Mouse (Mus musculus) forebrain, embryonic 13.5 days (tissue): Measurements from ENCODE around the gene Rgcc. TPM values are rescaled to one million over a fixed set of nuclear protein-coding genes. Genes with fewer than 3 reads are reported as not detected.

Experiments
- ATAC-seq: fragments of 200-750 bp; cut with Nextera tagmentation; 2 replicates; pipeline ENCODE4 v1.8.0; 2017
- H3K27ac ChIP-seq: fragments of 300-500 bp; sonication (generic); 2 replicates; pipeline ENCODE4 v1.5.1; 2015; ENCODE audit warnings: inconsistent platforms, mild to moderate bottlenecking, moderate library complexity
- H3K27me3 ChIP-seq: fragments of 300-500 bp; sonication (generic); 2 replicates; pipeline ENCODE4 v1.6.1; 2015; ENCODE audit warnings: mild to moderate bottlenecking, inconsistent platforms
- H3K36me3 ChIP-seq: fragments of 300-500 bp; sonication (generic); 2 replicates; pipeline ENCODE4 v1.6.1; 2015; ENCODE audit warnings: mild to moderate bottlenecking, inconsistent platforms; ENCODE audit not compliant: poor library complexity, severe bottlenecking
- H3K4me1 ChIP-seq: fragments of 300-500 bp; sonication (generic); 2 replicates; pipeline ENCODE4 v1.6.1; 2015; ENCODE audit warnings: inconsistent platforms
- H3K4me2 ChIP-seq: fragments of 300-500 bp; sonication (generic); 2 replicates; pipeline ENCODE4 v1.6.1; 2015; ENCODE audit warnings: inconsistent platforms, mild to moderate bottlenecking, moderate library complexity
- H3K4me3 ChIP-seq: fragments of 300-500 bp; sonication (generic); 2 replicates; pipeline ENCODE4 v1.5.1; 2015; ENCODE audit warnings: mild to moderate bottlenecking, inconsistent platforms
- H3K9ac ChIP-seq: fragments of 300-500 bp; sonication (generic); 2 replicates; pipeline ENCODE4 v1.6.1; 2015; ENCODE audit warnings: mild to moderate bottlenecking, inconsistent platforms
- H3K9me3 ChIP-seq: fragments of 300-500 bp; sonication (generic); replicated peaks from 2 replicates; pipeline ENCODE4 v1.6.1; 2016; ENCODE audit warnings: inconsistent platforms
- WGBS: fragments of 180-500 bp; shearing (Covaris S2); methylation state at CpG from one replicate; pipeline ENCODE4 v1.1.7; 2015; 5-methylcytosine and 5-hydroxymethylcytosine counted together
- polyA plus RNA-seq: library from polyadenylated mRNA; unstranded; fragments of >200 nt; fragmentation: Nextera tagmentation; extraction: Ambion mirVana; gene quantifications from 2 replicates; pipeline ENCODE4 v1.2.1, GENCODE M21; 2015

The Rgcc gene
- polyA plus RNA-seq, 1 experiment from 2014 or later: 106 TPM

GRCm38 (mm10) chr14:79275441-79275840 is 26.0 kb downstream of the Rgcc start:
- no peak for ATAC-seq
- H3K9me3 ChIP-seq: no peaks in the 10 kb centered on the region
- no peak overlapping the region for H3K27ac ChIP-seq
- H3K9ac ChIP-seq: no peak overlapping the region
- 63% methylated on average over 3 of the region's 3 CpGs for WGBS
- no peak overlapping the region for H3K4me3 ChIP-seq
- H3K27me3 ChIP-seq: no peaks in the 10 kb centered on the region
- H3K4me2 ChIP-seq: no peak overlapping the region
- H3K4me1 ChIP-seq: peaks cover 10% of the 10 kb centered on the region; the same call in 1 of the 2 replicates
- no peaks in the 10 kb centered on the region for H3K36me3 ChIP-seq

GRCm38 (mm10) chr14:79273697-79274477 is 27.6 kb downstream of the Rgcc start:
- no peaks in the 10 kb centered on the region for H3K9me3 ChIP-seq
- no peak overlapping the region for H3K27ac ChIP-seq
- no peak overlapping the region for H3K9ac ChIP-seq
- no peak overlapping the region for H3K4me2 ChIP-seq
- no peak overlapping the region for H3K4me3 ChIP-seq
- H3K4me1 ChIP-seq: peaks cover 10% of the 10 kb centered on the region; the same call in 1 of the 2 replicates
- ATAC-seq: peak; percentile 37; the same call in 1 of the 2 replicates
- no peaks in the 10 kb centered on the region for H3K36me3 ChIP-seq
- 68% methylated on average over 15 of the region's 15 CpGs for WGBS
- no peaks in the 10 kb centered on the region for H3K27me3 ChIP-seq

- Histone ChIP-seq H3K4me1 (peaks cover 10% of the 10 kb centered on the region; the same call in 1 of the 2 replicates), H3K36me3 (no peaks in the 10 kb centered on the region), H3K9ac (no peak overlapping the region), H3K27me3 (no peaks in the 10 kb centered on the region), H3K4me3 (no peak overlapping the region), H3K9me3 (no peaks in the 10 kb centered on the region), H3K4me2 (no peak overlapping the region), H3K27ac (no peak overlapping the region)
- ATAC-seq: no peak
- 90% methylated on average over 9 of the region's 9 CpGs for WGBS
Measured at GRCm38 (mm10) chr14:79272991-79273390, 28.5 kb downstream of the Rgcc start.

GRCm38 (mm10) chr14:79272188-79272694 is 29.2 kb downstream of the Rgcc start:
- no peak overlapping the region for H3K4me3 ChIP-seq
- peaks cover 5% of the 10 kb centered on the region; the same call in 1 of the 2 replicates for H3K4me1 ChIP-seq
- no peak overlapping the region for H3K27ac ChIP-seq
- H3K9me3 ChIP-seq: no peaks in the 10 kb centered on the region
- no peak overlapping the region for H3K9ac ChIP-seq
- no peaks in the 10 kb centered on the region for H3K27me3 ChIP-seq
- no peak for ATAC-seq
- 98% methylated on average over 3 of the region's 3 CpGs for WGBS
- no peak overlapping the region for H3K4me2 ChIP-seq
- no peaks in the 10 kb centered on the region for H3K36me3 ChIP-seq

- Histone ChIP-seq H3K9me3 (no peaks in the 10 kb centered on the region), H3K27me3 (no peaks in the 10 kb centered on the region), H3K36me3 (no peaks in the 10 kb centered on the region), H3K27ac (no peak overlapping the region), H3K4me1 (peaks cover 5% of the 10 kb centered on the region; the same call in 1 of the 2 replicates), H3K4me2 (no peak overlapping the region), H3K9ac (no peak overlapping the region), H3K4me3 (no peak overlapping the region)
- WGBS: 85% methylated on average over 1 of the region's 1 CpGs
- ATAC-seq: no peak
Measured at GRCm38 (mm10) chr14:79269551-79269950, 31.9 kb downstream of the Rgcc start.

- Histone ChIP-seq H3K27ac (no peak overlapping the region), H3K9ac (no peak overlapping the region), H3K4me3 (no peak overlapping the region), H3K27me3 (no peaks in the 10 kb centered on the region), H3K36me3 (no peaks in the 10 kb centered on the region), H3K4me1 (no peaks in the 10 kb centered on the region), H3K9me3 (no peaks in the 10 kb centered on the region), H3K4me2 (no peak overlapping the region)
- 90% methylated on average over 10 of the region's 10 CpGs for WGBS
- no peak for ATAC-seq
Measured at GRCm38 (mm10) chr14:79267878-79268277, 33.6 kb downstream of the Rgcc start.

GRCm38 (mm10) chr14:79267382-79267781 is 34.1 kb downstream of the Rgcc start:
- H3K27me3 ChIP-seq: no peaks in the 10 kb centered on the region
- H3K4me1 ChIP-seq: no peaks in the 10 kb centered on the region
- ATAC-seq: no peak
- no peak overlapping the region for H3K4me2 ChIP-seq
- H3K9me3 ChIP-seq: no peaks in the 10 kb centered on the region
- 50% methylated on average over 1 of the region's 1 CpGs for WGBS
- no peaks in the 10 kb centered on the region for H3K36me3 ChIP-seq
- H3K9ac ChIP-seq: no peak overlapping the region
- H3K27ac ChIP-seq: no peak overlapping the region
- no peak overlapping the region for H3K4me3 ChIP-seq

GRCm38 (mm10) chr14:79266408-79266807 is 35.0 kb downstream of the Rgcc start:
- Histone ChIP-seq H3K36me3 (no peaks in the 10 kb centered on the region), H3K9ac (no peak overlapping the region), H3K27me3 (no peaks in the 10 kb centered on the region), H3K4me3 (no peak overlapping the region), H3K4me1 (no peaks in the 10 kb centered on the region), H3K4me2 (no peak overlapping the region), H3K9me3 (no peaks in the 10 kb centered on the region), H3K27ac (no peak overlapping the region)
- no peak for ATAC-seq

GRCm38 (mm10) chr14:79265738-79266137 is 35.7 kb downstream of the Rgcc start:
- Histone ChIP-seq H3K27ac (no peak overlapping the region), H3K36me3 (no peaks in the 10 kb centered on the region), H3K4me2 (no peak overlapping the region), H3K4me1 (no peaks in the 10 kb centered on the region), H3K27me3 (no peaks in the 10 kb centered on the region), H3K9me3 (no peaks in the 10 kb centered on the region), H3K9ac (no peak overlapping the region), H3K4me3 (no peak overlapping the region)
- no peak for ATAC-seq
- WGBS: 91% methylated on average over 6 of the region's 6 CpGs

GRCm38 (mm10) chr14:79263321-79263720 is 38.1 kb downstream of the Rgcc start:
- WGBS: 88% methylated on average over 3 of the region's 3 CpGs
- Histone ChIP-seq H3K27me3 (no peaks in the 10 kb centered on the region), H3K27ac (no peak overlapping the region), H3K4me3 (no peak overlapping the region), H3K9me3 (no peaks in the 10 kb centered on the region), H3K4me2 (no peak overlapping the region), H3K4me1 (no peaks in the 10 kb centered on the region), H3K36me3 (no peaks in the 10 kb centered on the region), H3K9ac (no peak overlapping the region)
- ATAC-seq: no peak

- Histone ChIP-seq H3K4me2 (no peak overlapping the region), H3K36me3 (no peaks in the 10 kb centered on the region), H3K4me3 (no peak overlapping the region), H3K4me1 (no peaks in the 10 kb centered on the region), H3K27ac (no peak overlapping the region), H3K9me3 (no peaks in the 10 kb centered on the region), H3K27me3 (no peaks in the 10 kb centered on the region), H3K9ac (no peak overlapping the region)
- WGBS: 89% methylated on average over 4 of the region's 4 CpGs
- ATAC-seq: 0 out of 2 replicates have a peak, but pooled peaks have one; percentile 55
Measured at GRCm38 (mm10) chr14:79262677-79263076, 38.8 kb downstream of the Rgcc start.

GRCm38 (mm10) chr14:79259062-79259779 is 42.2 kb downstream of the Rgcc start:
- ATAC-seq: no peak
- no peaks in the 10 kb centered on the region for H3K27me3 ChIP-seq
- H3K4me1 ChIP-seq: no peaks in the 10 kb centered on the region
- WGBS: 91% methylated on average over 10 of the region's 10 CpGs
- H3K4me2 ChIP-seq: no peak overlapping the region
- no peak overlapping the region for H3K9ac ChIP-seq
- H3K36me3 ChIP-seq: no peaks in the 10 kb centered on the region
- no peak overlapping the region for H3K27ac ChIP-seq
- H3K9me3 ChIP-seq: no peaks in the 10 kb centered on the region
- no peak overlapping the region for H3K4me3 ChIP-seq
